ENCODE assay signal across 8 mouse cellular contexts in the genomic region with DNA sequence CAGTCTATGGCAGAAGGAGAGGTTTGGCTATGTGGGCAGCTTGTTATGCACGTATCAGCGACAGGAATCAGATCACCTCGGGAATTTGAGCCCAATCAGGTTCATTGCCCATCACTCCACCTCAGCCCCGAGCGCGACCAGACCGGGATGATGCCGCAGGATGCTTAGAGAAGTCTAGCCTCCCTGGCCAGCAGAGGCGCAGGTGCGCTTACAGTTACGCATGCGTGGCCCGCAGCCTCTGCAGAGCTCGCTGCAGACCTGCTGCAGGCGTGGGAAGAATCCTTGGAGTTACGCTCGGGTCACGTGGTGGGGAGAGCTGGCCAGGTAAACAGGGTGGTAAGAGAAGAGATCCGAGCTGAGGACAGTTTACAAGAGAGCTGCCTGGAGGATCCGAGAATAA. TPM values are rescaled to one million over a fixed set of nuclear protein-coding genes. Genes with fewer than 3 reads are reported as not detected.
DNase-seq lines count a peak whose midpoint lies in the region; ATAC-seq and TF ChIP-seq lines count a peak whose summit lies in the region.

No protein-coding gene starts in this region.

- peak; percentile 29; the same call in 1 of the 2 replicates for TF ChIP-seq CTCF in embryonic fibroblast, embryonic 13.5 days (IDR thresholded peaks at IDR 0.05; ENCODE audit: borderline replicate concordance, insufficient read depth, low read length)
- TF ChIP-seq CTCF in intestine, postnatal 0 days (IDR thresholded peaks at IDR 0.05; ENCODE audit: low read depth) = peak; percentile 73

- peak; percentile 69 for DNase-seq in CD4-positive, CD25-positive, alpha-beta regulatory T cell, adult 2 months (ENCODE audit: low read depth, low spot score)
- DNase-seq in ZHBTc4 (ENCODE audit: low read depth, low spot score) = peak; percentile 92
- DNase-seq in naive thymus-derived CD4-positive, alpha-beta T cell, adult 2 months (ENCODE audit: low read depth) = peak; percentile 57
- DNase-seq in thymus, postnatal 0 days (ENCODE audit: low spot score) = peak; percentile 69

- H3K4me2 ChIP-seq in intestine, postnatal 0 days (replicated peaks; ENCODE audit: low read depth) = peak overlapping the region; percentile 43
- H3K4me2 ChIP-seq in limb, embryonic 12.5 days = peak overlapping the region; percentile 15

- no peak overlapping the region for H3K9ac ChIP-seq in intestine, postnatal 0 days (ENCODE audit: low read depth, low read length)
- H3K9ac ChIP-seq in limb, embryonic 12.5 days (replicated peaks) = no peak overlapping the region

- no peak for ATAC-seq in CD4-positive, CD25-positive, alpha-beta regulatory T cell, adult 4 months
- ATAC-seq in intestine, postnatal 0 days = peak; percentile 41
- ATAC-seq in limb, embryonic 12.5 days (ENCODE audit: insufficient number of reproducible peaks, insufficient read depth, low FRiP score, low TSS enrichment, low read depth) = no peak

- 2% methylated on average over 20 of the region's 20 CpGs for WGBS in intestine, postnatal 0 days
- WGBS in limb, embryonic 12.5 days = 1% methylated on average over 20 of the region's 20 CpGs

- H3K9me3 ChIP-seq in intestine, postnatal 0 days (ENCODE audit: control insufficient read depth) = no peaks in the 10 kb centered on the region
- peaks cover 3% of the 10 kb centered on the region; the same call in 1 of the 2 replicates for H3K9me3 ChIP-seq in limb, embryonic 12.5 days

- H3K27ac ChIP-seq in embryonic fibroblast, embryonic 13.5 days (ENCODE audit: insufficient read depth, low read length) = no peak overlapping the region
- no peak overlapping the region for H3K27ac ChIP-seq in intestine, postnatal 0 days (ENCODE audit: low read depth, low read length)
- no peak overlapping the region for H3K27ac ChIP-seq in limb, embryonic 12.5 days

- H3K4me3 ChIP-seq in embryonic fibroblast, embryonic 13.5 days (ENCODE audit: insufficient read depth, low read length) = no peak overlapping the region
- H3K4me3 ChIP-seq in intestine, postnatal 0 days (ENCODE audit: low read depth, low read length) = no peak overlapping the region
- no peak overlapping the region for H3K4me3 ChIP-seq in limb, embryonic 12.5 days (replicated peaks)

- H3K27me3 ChIP-seq in intestine, postnatal 0 days (replicated peaks; ENCODE audit: control insufficient read depth, insufficient read depth, low read length) = 0 out of 2 replicates have a peak, but pooled peaks cover 3% of the 10 kb centered on the region
- peaks cover 25% of the 10 kb centered on the region for H3K27me3 ChIP-seq in limb, embryonic 12.5 days

- no peaks in the 10 kb centered on the region for H3K4me1 ChIP-seq in embryonic fibroblast, embryonic 13.5 days (ENCODE audit: control insufficient read depth, insufficient read depth, low read length)
- peaks cover 5% of the 10 kb centered on the region; the same call in 1 of the 2 replicates for H3K4me1 ChIP-seq in intestine, postnatal 0 days (replicated peaks; ENCODE audit: control insufficient read depth, insufficient read depth, low read length)
- H3K4me1 ChIP-seq in limb, embryonic 12.5 days (replicated peaks) = peaks cover 7% of the 10 kb centered on the region; the same call in 1 of the 2 replicates

- no peaks in the 10 kb centered on the region for H3K36me3 ChIP-seq in intestine, postnatal 0 days (ENCODE audit: control insufficient read depth, insufficient read depth)
- H3K36me3 ChIP-seq in limb, embryonic 12.5 days = no peaks in the 10 kb centered on the region

- TF ChIP-seq POLR2A in embryonic fibroblast, embryonic 13.5 days (IDR thresholded peaks at IDR 0.05; ENCODE audit: low read depth, low read length) = no peak

RNA-seq across cellular contexts. Expression of a gene that starts 5.1 kb away (rescaled TPM):
- 1 to 10 TPM; 4.2 to 4.7 TPM for polyA plus RNA-seq in CD4-positive, CD25-positive, alpha-beta regulatory T cell, adult 4 months (2017; shearing (Covaris generic))
- polyA plus RNA-seq in embryonic fibroblast, embryonic 13.5 days (2011; ENCODE audit: insufficient read length, low read depth, missing spikeins) = 33.3 and 41.4 TPM in 2 replicates
- polyA plus RNA-seq in intestine, postnatal 0 days (2015; fragmentation: Nextera tagmentation; extraction: Ambion mirVana) = 12.1 and 12.2 TPM in 2 replicates
- polyA plus RNA-seq in limb, embryonic 12.5 days (2016; fragmentation: Nextera tagmentation; extraction: Ambion mirVana) = 18.8 and 20.0 TPM in 2 replicates
- 6.0 and 7.0 TPM in 2 replicates for polyA plus RNA-seq in thymus, postnatal 0 days (2015; fragmentation: Nextera tagmentation; extraction: Ambion mirVana)

RNA-seq across cellular contexts. Expression of a gene that starts 23.8 kb away (rescaled TPM):
- polyA plus RNA-seq in CD4-positive, CD25-positive, alpha-beta regulatory T cell, adult 4 months (2017; shearing (Covaris generic)) = 1 to 10 TPM in 1 of 2 experiments, under 1 TPM in 1; 0.97 to 1.0 TPM
- 142 and 223 TPM in 2 replicates for polyA plus RNA-seq in embryonic fibroblast, embryonic 13.5 days (2011; ENCODE audit: insufficient read length, low read depth, missing spikeins)
- 13.9 and 15.3 TPM in 2 replicates for polyA plus RNA-seq in intestine, postnatal 0 days (2015; fragmentation: Nextera tagmentation; extraction: Ambion mirVana)
- polyA plus RNA-seq in limb, embryonic 12.5 days (2016; fragmentation: Nextera tagmentation; extraction: Ambion mirVana) = 48.0 and 48.1 TPM in 2 replicates
- polyA plus RNA-seq in thymus, postnatal 0 days (2015; fragmentation: Nextera tagmentation; extraction: Ambion mirVana) = 10.9 and 12.4 TPM in 2 replicates
